In genomic region chr5:140219252-140219651, GRCm38 (mm10) we compare ENCODE assay signal across 27 mouse cellular contexts.
DNase-seq lines count a peak whose midpoint lies in the region; ATAC-seq and TF ChIP-seq lines count a peak whose summit lies in the region.
"Had no signal": no experiment of that assay in that cellular context is flagged by ENCODE, and none has a peak within 500 bp of the region (broad histone marks: within the 10 kb centered on the region; RNA-seq: fewer than 3 reads in every experiment).

No protein-coding gene starts in this region.

- no peak overlapping the region for H3K9ac ChIP-seq in heart, adult 2 months (ENCODE audit: low read depth, low read length)
- H3K9ac ChIP-seq: embryonic facial prominence, embryonic 12.5 days; embryonic facial prominence, embryonic 15.5 days; forebrain, postnatal 0 days; heart, embryonic 13.5 days; hindbrain, embryonic 12.5 days; hindbrain, embryonic 15.5 days had no signal

- H3K79me2 ChIP-seq in heart, adult 2 months (replicated peaks; ENCODE audit: control insufficient read depth, insufficient read depth, low read length) = no peaks in the 10 kb centered on the region

- peak; percentile 61 for DNase-seq in thymus, postnatal 14 days
- DNase-seq in thymus, postnatal 0 days (ENCODE audit: low spot score) = no peak
- DNase-seq in splenic B cell, adult 2 months (ENCODE audit: low read depth, low spot score) = peak; percentile 22
- DNase-seq in thymus, postnatal 4 days = peak; percentile 62
- no peak for DNase-seq in hindbrain, embryonic 10.5 days (ENCODE audit: low spot score)
- DNase-seq in heart, adult 2 months = no peak
- DNase-seq: adrenal gland, postnatal 10 days; adrenal gland, postnatal 36 days; B cell, adult 2 months; cerebellum, adult 11 months; cerebellum, adult 2 months; cerebellum, adult 9-11 months; cerebellum, postnatal 25 days; forebrain, postnatal 0 days; gastrocnemius, adult 2 months; gastrocnemius, postnatal 14 days; heart, adult 11 months; heart, postnatal 14 days; heart, postnatal 4 days had no signal

- no peak for ATAC-seq in megakaryocyte, adult 5-6 weeks (ENCODE audit: poor library complexity, severe bottlenecking)
- ATAC-seq: forebrain, embryonic 14.5 days; forebrain, postnatal 0 days had no signal

- H3K27ac ChIP-seq in hindbrain, embryonic 10.5 days = no peak overlapping the region
- H3K27ac ChIP-seq in heart, adult 2 months = no peak overlapping the region
- H3K27ac ChIP-seq: embryonic facial prominence, embryonic 12.5 days; embryonic facial prominence, embryonic 15.5 days; gastrocnemius, adult 2 months; heart, embryonic 13.5 days; hindbrain, embryonic 12.5 days; hindbrain, embryonic 15.5 days had no signal

- 73% methylated on average over 1 of the region's 1 CpGs for WGBS in hindbrain, embryonic 10.5 days
- WGBS in heart, adult 2 months = 84% methylated on average over 1 of the region's 1 CpGs

- peak overlapping the region; percentile 52 for H3K4me3 ChIP-seq in megakaryocyte, embryonic 14.5 days (replicated peaks)
- no peak overlapping the region for H3K4me3 ChIP-seq in hindbrain, embryonic 10.5 days
- no peak overlapping the region for H3K4me3 ChIP-seq in heart, adult 2 months
- H3K4me3 ChIP-seq: embryonic facial prominence, embryonic 12.5 days; embryonic facial prominence, embryonic 15.5 days; gastrocnemius, adult 2 months; heart, embryonic 13.5 days; hindbrain, embryonic 12.5 days; hindbrain, embryonic 15.5 days had no signal

- H3K4me1 ChIP-seq in megakaryocyte, embryonic 14.5 days = peaks cover 85% of the 10 kb centered on the region
- H3K4me1 ChIP-seq in hindbrain, embryonic 10.5 days (replicated peaks) = peaks cover 70% of the 10 kb centered on the region
- H3K4me1 ChIP-seq in heart, adult 2 months (ENCODE audit: control insufficient read depth, insufficient read depth, low read length) = peaks cover 9% of the 10 kb centered on the region

- no peaks in the 10 kb centered on the region for H3K27me3 ChIP-seq in megakaryocyte, embryonic 14.5 days (replicated peaks)
- no peaks in the 10 kb centered on the region for H3K27me3 ChIP-seq in splenic B cell, adult 2 months (ENCODE audit: control insufficient read depth, insufficient read depth, low read length, poor library complexity, severe bottlenecking)
- H3K27me3 ChIP-seq in hindbrain, embryonic 10.5 days (ENCODE audit: insufficient read depth, poor library complexity, severe bottlenecking) = no peaks in the 10 kb centered on the region
- no peaks in the 10 kb centered on the region for H3K27me3 ChIP-seq in heart, adult 2 months (ENCODE audit: control insufficient read depth, insufficient read depth, low read length)
- H3K27me3 ChIP-seq: embryonic facial prominence, embryonic 12.5 days; embryonic facial prominence, embryonic 15.5 days; hindbrain, embryonic 12.5 days; hindbrain, embryonic 15.5 days had no signal

- intact Hi-C loops in heart, adult 2 months (cut with DNase I) = no loop called here

- H3K36me3 ChIP-seq in megakaryocyte, embryonic 14.5 days (replicated peaks; ENCODE audit: low read length) = peaks cover 10% of the 10 kb centered on the region
- no peaks in the 10 kb centered on the region for H3K36me3 ChIP-seq in splenic B cell, adult 2 months (ENCODE audit: control insufficient read depth, insufficient read depth, low read length, poor library complexity, severe bottlenecking)
- H3K36me3 ChIP-seq in hindbrain, embryonic 10.5 days = no peaks in the 10 kb centered on the region
- H3K36me3 ChIP-seq in heart, adult 2 months (ENCODE audit: control insufficient read depth, insufficient read depth, low read length) = no peaks in the 10 kb centered on the region
- H3K36me3 ChIP-seq: embryonic facial prominence, embryonic 12.5 days; embryonic facial prominence, embryonic 15.5 days; heart, embryonic 13.5 days; hindbrain, embryonic 12.5 days; hindbrain, embryonic 15.5 days had no signal

- no peak for TF ChIP-seq EP300 in heart, adult 2 months (IDR thresholded peaks at IDR 0.05; ENCODE audit: insufficient read depth, low read depth, low read length)

- TF ChIP-seq POLR2A in heart, adult 2 months (IDR thresholded peaks at IDR 0.05; ENCODE audit: insufficient read depth, low read depth, low read length) = no peak

- H3K9me3 ChIP-seq in megakaryocyte, embryonic 14.5 days = no peaks in the 10 kb centered on the region
- H3K9me3 ChIP-seq in hindbrain, embryonic 10.5 days = no peaks in the 10 kb centered on the region
- H3K9me3 ChIP-seq: embryonic facial prominence, embryonic 12.5 days; embryonic facial prominence, embryonic 15.5 days; heart, embryonic 13.5 days; hindbrain, embryonic 12.5 days; hindbrain, embryonic 15.5 days had no signal

- TF ChIP-seq CTCF in heart, adult 2 months (IDR thresholded peaks at IDR 0.05) = no peak

Comparison
In these comparisons a context has a peak if more than half of its experiments do, and no peak if none do; other contexts are left out.
1. DNase-seq: peak in thymus, postnatal 14 days (single experiment), splenic B cell, adult 2 months (single experiment) and thymus, postnatal 4 days (single experiment); none in thymus, postnatal 0 days (single experiment), hindbrain, embryonic 10.5 days (single experiment) and heart, adult 2 months (0 of 2).